Mouse (Mus musculus) C2C12 (cell line): ENCODE results near the gene Parl.

Experiments
- CEBPB ChIP-seq: IDR thresholded peaks from one replicate; pipeline ENCODE4 v1.6.1; 2011; ENCODE audit warnings: low read depth, mild to moderate bottlenecking, control low read depth, moderate library complexity
- CTCF ChIP-seq: IDR thresholded peaks from one replicate; pipeline ENCODE4 v1.5.1; 2011; ENCODE audit not compliant: control insufficient read depth, insufficient read depth, insufficient read length
- FOSL1 ChIP-seq: IDR thresholded peaks from one replicate; pipeline ENCODE4 v1.8.0; 2011; ENCODE audit warnings: mild to moderate bottlenecking, low read length; ENCODE audit not compliant: poor library complexity, insufficient read depth, severe bottlenecking
- MAX ChIP-seq: IDR thresholded peaks from one replicate; pipeline ENCODE4 v1.6.1; 2011; ENCODE audit warnings: mild to moderate bottlenecking, control low read depth
- MYOD1 ChIP-seq: IDR thresholded peaks from one replicate; pipeline ENCODE4 v1.6.1; 2011; ENCODE audit warnings: low read depth; ENCODE audit not compliant: control insufficient read depth, insufficient read length
- MYOG ChIP-seq: IDR thresholded peaks from one replicate; pipeline ENCODE4 v1.6.1; 2011; ENCODE audit not compliant: control insufficient read depth, insufficient read length; ENCODE audit errors: extremely low read depth
- USF1 ChIP-seq: IDR thresholded peaks from one replicate; pipeline ENCODE4 v1.6.1; 2011; ENCODE audit warnings: low read depth, mild to moderate bottlenecking, control low read depth, moderate library complexity

DNA sequence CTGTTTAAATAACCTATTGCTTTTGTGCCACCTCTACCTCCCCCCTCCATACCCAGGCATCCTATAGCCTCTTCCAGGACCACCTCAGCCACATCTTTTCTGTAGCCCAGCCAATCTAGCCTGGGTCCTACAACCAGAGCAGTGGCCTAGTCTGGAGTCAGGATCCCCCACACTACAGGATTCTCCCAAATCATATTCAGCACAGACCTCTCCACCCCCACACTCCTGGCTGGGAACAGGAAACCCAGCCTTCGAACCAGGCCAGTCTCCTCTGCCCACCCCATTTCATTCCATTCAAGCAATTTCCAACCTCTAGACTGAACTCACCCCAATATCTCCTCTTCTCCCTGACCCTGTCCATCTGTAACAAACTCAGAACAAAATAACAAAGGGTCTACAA, 43.3 kb upstream of the Parl start:
- TF ChIP-seq CTCF: no peak
- no peak for TF ChIP-seq MAX
- no peak for TF ChIP-seq MYOD1
- no peak for TF ChIP-seq MYOG
- no peak for TF ChIP-seq CEBPB
- TF ChIP-seq USF1: no peak
- TF ChIP-seq FOSL1: no peak
